Mouse (Mus musculus): ENCODE measurements around the gene Maml2.

- no peak for TF ChIP-seq CTCF (IDR thresholded peaks at IDR 0.05; ENCODE audit: extremely low read depth, insufficient read depth, low read length)
- no peak for TF ChIP-seq POLR2A (IDR thresholded peaks at IDR 0.05; ENCODE audit: extremely low read depth, insufficient read depth, low read length)
Observed at GRCm38 (mm10) chr9:13466816-13467215, 169.1 kb downstream of the Maml2 start.

All from cortical plate, adult 2 months (tissue).